ENCODE assay signal across 8 mouse cellular contexts in the genomic region with DNA sequence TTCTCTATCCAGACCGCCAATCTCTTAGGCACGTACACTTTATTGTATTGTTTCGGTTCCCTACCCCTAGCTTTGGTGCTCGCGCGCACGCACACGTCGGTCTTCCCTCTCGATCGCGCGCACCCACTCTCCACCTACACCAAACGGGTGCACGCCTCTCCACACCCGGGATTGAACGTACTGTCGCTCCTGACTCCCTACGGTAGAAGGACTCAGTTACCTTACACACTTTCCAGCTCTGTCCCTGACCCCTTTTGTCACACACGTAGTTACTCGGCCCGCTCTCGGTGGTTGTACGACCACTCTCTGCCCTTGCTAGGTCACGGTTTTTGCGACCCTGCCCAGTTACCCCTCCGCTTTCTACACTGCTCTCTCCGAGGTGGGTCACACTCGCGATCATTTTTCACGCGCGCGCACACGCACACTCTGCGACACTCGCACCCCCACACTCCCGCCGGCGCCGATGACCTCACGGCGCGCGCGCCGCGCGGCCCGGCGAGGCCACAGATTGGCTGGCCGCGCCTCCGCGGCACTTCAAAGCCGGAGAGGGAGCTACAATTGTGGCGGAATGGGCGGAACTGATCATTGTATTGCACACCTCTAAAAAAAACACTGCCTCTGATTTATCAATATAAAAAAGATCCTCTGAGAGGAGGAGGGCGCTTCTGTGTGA. TPM values are rescaled to one million over a fixed set of nuclear protein-coding genes. Genes with fewer than 3 reads are reported as not detected.
DNase-seq lines count a peak whose midpoint lies in the region; ATAC-seq lines count a peak whose summit lies in the region.

No protein-coding gene starts in this region.

- no peak overlapping the region for H3K27ac ChIP-seq in kidney, embryonic 14.5 days (ENCODE audit: low read depth, low read length)
- no peak overlapping the region; the same call in 1 of the 2 replicates for H3K27ac ChIP-seq in embryonic facial prominence, embryonic 15.5 days (replicated peaks)
- H3K27ac ChIP-seq in intestine, embryonic 16.5 days (ENCODE audit: low read length), result no peak overlapping the region

- DNase-seq in kidney, adult 11 months, result no peak
- peak; percentile 76 for DNase-seq in R1 (ENCODE audit: low read depth, low spot score)
- DNase-seq in mesoderm, embryonic 11.5 days (ENCODE audit: low read depth, low spot score), result peak; percentile 76
- no peak for DNase-seq in c-Kit-positive CD71-positive TER-119-positive erythroid progenitor cells, embryonic 14.5 days (ENCODE audit: low spot score)
- no peak for DNase-seq in right cerebral cortex, adult 2 months (ENCODE audit: low spot score in 2 of 2)

- H3K27me3 ChIP-seq in kidney, embryonic 14.5 days (ENCODE audit: control insufficient read depth, insufficient read depth, low read length), result peaks cover 87% of the 10 kb centered on the region
- H3K27me3 ChIP-seq in embryonic facial prominence, embryonic 15.5 days, result peaks cover 81% of the 10 kb centered on the region
- H3K27me3 ChIP-seq in intestine, embryonic 16.5 days (replicated peaks; ENCODE audit: control insufficient read depth, insufficient read depth, low read length), result peaks cover 69% of the 10 kb centered on the region

- WGBS in kidney, embryonic 14.5 days, result under 1% methylated on average over 59 of the region's 59 CpGs
- under 1% methylated on average over 59 of the region's 59 CpGs for WGBS in embryonic facial prominence, embryonic 15.5 days
- under 1% methylated on average over 59 of the region's 59 CpGs for WGBS in intestine, embryonic 16.5 days

- H3K36me3 ChIP-seq in kidney, embryonic 14.5 days (ENCODE audit: control insufficient read depth, insufficient read depth, low read length), result no peaks in the 10 kb centered on the region
- H3K36me3 ChIP-seq in embryonic facial prominence, embryonic 15.5 days, result no peaks in the 10 kb centered on the region
- H3K36me3 ChIP-seq in intestine, embryonic 16.5 days (ENCODE audit: control insufficient read depth, insufficient read depth, low read length), result no peaks in the 10 kb centered on the region

- peak overlapping the region; percentile 52 for H3K4me2 ChIP-seq in kidney, embryonic 14.5 days (replicated peaks; ENCODE audit: low read depth, low read length)
- H3K4me2 ChIP-seq in embryonic facial prominence, embryonic 15.5 days (replicated peaks), result peak overlapping the region; percentile 56
- peak overlapping the region; percentile 91 for H3K4me2 ChIP-seq in intestine, embryonic 16.5 days (ENCODE audit: low read depth, low read length)

- no peak overlapping the region for H3K9ac ChIP-seq in kidney, embryonic 14.5 days (ENCODE audit: low read depth, low read length)
- H3K9ac ChIP-seq in embryonic facial prominence, embryonic 15.5 days, result no peak overlapping the region
- H3K9ac ChIP-seq in intestine, embryonic 16.5 days (ENCODE audit: low read depth, low read length), result no peak overlapping the region; the same call in 1 of the 2 replicates

- peak; percentile 57 for ATAC-seq in kidney, embryonic 14.5 days (ENCODE audit: low FRiP score, low TSS enrichment)
- ATAC-seq in embryonic facial prominence, embryonic 15.5 days (ENCODE audit: insufficient number of reproducible peaks, low FRiP score, low TSS enrichment, low read depth), result peak; percentile 30; the same call in 1 of the 2 replicates
- peak; percentile 73 for ATAC-seq in intestine, embryonic 16.5 days

- peak overlapping the region; percentile 33 for H3K4me3 ChIP-seq in kidney, embryonic 14.5 days (ENCODE audit: low read length)
- H3K4me3 ChIP-seq in embryonic facial prominence, embryonic 15.5 days (replicated peaks), result peak overlapping the region; percentile 42
- H3K4me3 ChIP-seq in intestine, embryonic 16.5 days (ENCODE audit: low read length), result peak overlapping the region; percentile 49

- H3K4me1 ChIP-seq in kidney, embryonic 14.5 days (ENCODE audit: control insufficient read depth, insufficient read depth, low read length), result no peaks in the 10 kb centered on the region; the same call in 1 of the 2 replicates
- H3K4me1 ChIP-seq in embryonic facial prominence, embryonic 15.5 days, result peaks cover 30% of the 10 kb centered on the region
- H3K4me1 ChIP-seq in intestine, embryonic 16.5 days (ENCODE audit: control insufficient read depth, insufficient read depth, low read length), result peaks cover 10% of the 10 kb centered on the region

- no peaks in the 10 kb centered on the region for H3K9me3 ChIP-seq in kidney, embryonic 14.5 days (ENCODE audit: control insufficient read depth, low read length)
- no peaks in the 10 kb centered on the region for H3K9me3 ChIP-seq in embryonic facial prominence, embryonic 15.5 days (replicated peaks)
- no peaks in the 10 kb centered on the region for H3K9me3 ChIP-seq in intestine, embryonic 16.5 days (ENCODE audit: control insufficient read depth, low read length)

RNA-seq across cellular contexts. Expression of gene Sp8, which starts 0.7 kb away (rescaled TPM):
- not detected in 2 replicates for polyA plus RNA-seq in kidney, embryonic 14.5 days (2014; fragmentation: Nextera tagmentation; extraction: Ambion mirVana)
- 4.0 and 4.8 TPM in 2 replicates for polyA plus RNA-seq in embryonic facial prominence, embryonic 15.5 days (2015; fragmentation: Nextera tagmentation; extraction: Ambion mirVana)
- not detected in 2 replicates for polyA plus RNA-seq in intestine, embryonic 16.5 days (2015; fragmentation: Nextera tagmentation; extraction: Ambion mirVana)

Comparison
In these comparisons a context has a peak if more than half of its experiments do, and no peak if none do; other contexts are left out.
1. DNase-seq: peak in R1 (single experiment) and mesoderm, embryonic 11.5 days (single experiment); none in kidney, adult 11 months (single experiment), c-Kit-positive CD71-positive TER-119-positive erythroid progenitor cells, embryonic 14.5 days (single experiment) and right cerebral cortex, adult 2 months (0 of 2).
2. Peak in every context shown above with its lines, with median percentiles within 50 percentile points of each other: ATAC-seq, H3K4me2 ChIP-seq and H3K4me3 ChIP-seq.